12 mouse cellular contexts compared by ENCODE assay signal in the genomic region with DNA sequence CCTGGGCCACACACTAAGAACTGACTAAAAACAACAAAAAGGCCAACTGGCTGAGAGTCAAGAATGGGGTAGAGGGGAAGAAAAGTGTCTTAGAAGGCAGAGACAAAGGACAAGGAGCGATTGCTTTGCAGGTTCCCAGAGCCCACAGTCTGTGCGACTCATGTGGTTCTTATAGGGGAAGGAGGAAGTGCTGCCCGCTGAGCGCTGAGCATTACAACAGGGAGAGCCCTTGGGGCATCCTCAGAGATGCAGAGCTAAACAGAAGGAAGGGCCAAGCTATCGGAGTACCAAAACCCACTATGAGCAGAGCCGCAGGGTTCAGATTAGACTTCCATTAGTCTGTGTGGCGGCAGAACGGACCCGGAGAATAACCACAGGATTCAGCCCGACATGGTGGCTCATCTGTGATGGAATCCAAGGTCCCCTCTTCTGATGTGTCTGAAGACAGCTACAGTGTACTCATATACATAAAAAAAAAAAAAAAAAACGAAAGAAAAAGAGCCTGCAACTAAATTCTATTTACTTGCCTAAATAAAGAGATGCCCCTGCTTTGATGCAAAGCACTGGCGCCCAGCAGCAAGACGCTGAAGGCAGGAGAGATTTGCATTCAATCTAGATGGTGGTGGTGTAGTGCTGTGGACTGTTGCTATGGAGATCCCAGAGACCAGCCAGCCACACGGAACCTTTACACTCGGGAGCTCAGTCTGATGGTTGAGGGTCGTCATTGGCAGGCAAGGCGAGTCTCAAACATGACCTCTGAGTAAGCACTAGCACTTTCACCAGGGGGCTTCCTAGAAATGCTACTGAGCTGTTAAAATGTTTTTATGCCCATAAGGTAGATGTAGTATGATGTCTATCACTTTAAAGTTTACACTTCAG. TPM values are rescaled to one million over a fixed set of nuclear protein-coding genes. Genes with fewer than 3 reads are reported as not detected.
A peak's percentile ranks its signal among the peaks of the same experiment; 100 is the strongest.
DNase-seq lines count a peak whose midpoint lies in the region; ATAC-seq and TF ChIP-seq lines count a peak whose summit lies in the region.
"Had no signal": no experiment of that assay in that cellular context is flagged by ENCODE, and none has a peak within 500 bp of the region (broad histone marks: within the 10 kb centered on the region; RNA-seq: fewer than 3 reads in every experiment).

No protein-coding gene starts in this region.

- peak; percentile 63; the same call in 1 of the 2 replicates for ATAC-seq in forebrain, embryonic 13.5 days
- no peak for ATAC-seq in forebrain, embryonic 11.5 days (replicated peaks; ENCODE audit: low FRiP score)
- peak; percentile 90 for ATAC-seq in hindbrain, embryonic 14.5 days (ENCODE audit: low FRiP score)
- no peak; the same call in 1 of the 2 replicates for ATAC-seq in kidney, embryonic 16.5 days (ENCODE audit: low FRiP score, low TSS enrichment)
- ATAC-seq: CD4-positive, CD25-positive, alpha-beta regulatory T cell, adult 4 months had no signal

- H3K27me3 ChIP-seq in forebrain, embryonic 13.5 days = no peaks in the 10 kb centered on the region
- H3K27me3 ChIP-seq in forebrain, embryonic 11.5 days (ENCODE audit: control insufficient read depth, insufficient read depth, low read length) = no peaks in the 10 kb centered on the region
- no peaks in the 10 kb centered on the region for H3K27me3 ChIP-seq in hindbrain, embryonic 14.5 days (ENCODE audit: control insufficient read depth, insufficient read depth, low read length)
- H3K27me3 ChIP-seq in myocyte (ENCODE audit: control insufficient read depth, insufficient read depth, insufficient read length) = no peaks in the 10 kb centered on the region
- no peaks in the 10 kb centered on the region for H3K27me3 ChIP-seq in limb, embryonic 10.5 days (ENCODE audit: low read depth, poor library complexity, severe bottlenecking)
- no peaks in the 10 kb centered on the region for H3K27me3 ChIP-seq in kidney, embryonic 16.5 days (ENCODE audit: insufficient read depth, low read length)

- H3K4me2 ChIP-seq in forebrain, embryonic 13.5 days = peak overlapping the region; percentile 25; the same call in 1 of the 2 replicates
- H3K4me2 ChIP-seq in forebrain, embryonic 11.5 days (ENCODE audit: low read depth, low read length, severe bottlenecking) = no peak overlapping the region
- peak overlapping the region; percentile 26 for H3K4me2 ChIP-seq in hindbrain, embryonic 14.5 days (replicated peaks)
- peak overlapping the region; percentile 68 for H3K4me2 ChIP-seq in myocyte (ENCODE audit: low read depth)
- H3K4me2 ChIP-seq in kidney, embryonic 16.5 days (replicated peaks; ENCODE audit: low read depth, low read length) = no peak overlapping the region

- no peaks in the 10 kb centered on the region for H3K79me2 ChIP-seq in myocyte (ENCODE audit: control insufficient read depth, insufficient read depth)

- 37% methylated on average over 17 of the region's 17 CpGs for WGBS in forebrain, embryonic 13.5 days
- WGBS in forebrain, embryonic 11.5 days = 48% methylated on average over 17 of the region's 17 CpGs
- WGBS in hindbrain, embryonic 14.5 days = 27% methylated on average over 17 of the region's 17 CpGs
- WGBS in limb, embryonic 10.5 days = 64% methylated on average over 17 of the region's 17 CpGs
- 59% methylated on average over 17 of the region's 17 CpGs for WGBS in kidney, embryonic 16.5 days

- no peaks in the 10 kb centered on the region for H3K36me3 ChIP-seq in forebrain, embryonic 13.5 days (ENCODE audit: poor library complexity, severe bottlenecking)
- no peaks in the 10 kb centered on the region for H3K36me3 ChIP-seq in forebrain, embryonic 11.5 days (ENCODE audit: control insufficient read depth, insufficient read depth, low read length)
- H3K36me3 ChIP-seq in hindbrain, embryonic 14.5 days (replicated peaks; ENCODE audit: control insufficient read depth, insufficient read depth) = no peaks in the 10 kb centered on the region
- H3K36me3 ChIP-seq in myocyte (ENCODE audit: control insufficient read depth, insufficient read depth) = no peaks in the 10 kb centered on the region
- no peaks in the 10 kb centered on the region for H3K36me3 ChIP-seq in limb, embryonic 10.5 days
- H3K36me3 ChIP-seq in kidney, embryonic 16.5 days (ENCODE audit: insufficient read depth, low read length) = no peaks in the 10 kb centered on the region

- H3K9ac ChIP-seq in forebrain, embryonic 13.5 days = no peak overlapping the region
- no peak overlapping the region for H3K9ac ChIP-seq in forebrain, embryonic 11.5 days (ENCODE audit: low read length)
- 0 out of 2 replicates have a peak overlapping the region, but pooled peaks have one; percentile 34 for H3K9ac ChIP-seq in hindbrain, embryonic 14.5 days
- no peak overlapping the region for H3K9ac ChIP-seq in kidney, embryonic 16.5 days (replicated peaks; ENCODE audit: low read length)

- no peak overlapping the region; the same call in 1 of the 2 replicates for H3K27ac ChIP-seq in forebrain, embryonic 13.5 days
- no peak overlapping the region for H3K27ac ChIP-seq in forebrain, embryonic 11.5 days (ENCODE audit: low read depth, low read length)
- peak overlapping the region; percentile 80 for H3K27ac ChIP-seq in hindbrain, embryonic 14.5 days
- H3K27ac ChIP-seq in limb, embryonic 10.5 days = no peak overlapping the region
- H3K27ac ChIP-seq in kidney, embryonic 16.5 days (ENCODE audit: low read length) = no peak overlapping the region

- no peak overlapping the region for H3ac ChIP-seq in myocyte (ENCODE audit: control insufficient read depth, insufficient read length)

- H3K9me3 ChIP-seq in forebrain, embryonic 13.5 days (replicated peaks) = no peaks in the 10 kb centered on the region
- no peaks in the 10 kb centered on the region for H3K9me3 ChIP-seq in forebrain, embryonic 11.5 days (ENCODE audit: control insufficient read depth, low read length)
- H3K9me3 ChIP-seq in hindbrain, embryonic 14.5 days (ENCODE audit: control insufficient read depth, low read length) = no peaks in the 10 kb centered on the region
- H3K9me3 ChIP-seq in limb, embryonic 10.5 days (replicated peaks) = no peaks in the 10 kb centered on the region
- no peaks in the 10 kb centered on the region for H3K9me3 ChIP-seq in kidney, embryonic 16.5 days (ENCODE audit: low read length)

- DNase-seq in forebrain, embryonic 11.5 days (ENCODE audit: low spot score) = no peak
- DNase-seq in NIH3T3 (ENCODE audit: low read depth) = peak; percentile 49
- DNase-seq in hindbrain, embryonic 14.5 days (ENCODE audit: low spot score) = peak; percentile 58
- DNase-seq in limb, embryonic 10.5 days (ENCODE audit: low spot score) = no peak
- no peak for DNase-seq in thymus, postnatal 0 days (ENCODE audit: low spot score)
- DNase-seq: kidney, postnatal 10 days had no signal

- H3K4me3 ChIP-seq in forebrain, embryonic 13.5 days = no peak overlapping the region
- H3K4me3 ChIP-seq in forebrain, embryonic 11.5 days (ENCODE audit: low read depth, low read length) = no peak overlapping the region
- H3K4me3 ChIP-seq in hindbrain, embryonic 14.5 days (replicated peaks; ENCODE audit: low read length) = no peak overlapping the region
- H3K4me3 ChIP-seq in myocyte = no peak overlapping the region
- no peak overlapping the region for H3K4me3 ChIP-seq in limb, embryonic 10.5 days
- H3K4me3 ChIP-seq in kidney, embryonic 16.5 days (ENCODE audit: low read length) = no peak overlapping the region

- H3K4me1 ChIP-seq in forebrain, embryonic 13.5 days = peaks cover 4% of the 10 kb centered on the region
- H3K4me1 ChIP-seq in forebrain, embryonic 11.5 days (replicated peaks; ENCODE audit: control insufficient read depth, insufficient read depth, low read length) = no peaks in the 10 kb centered on the region
- peaks cover 13% of the 10 kb centered on the region for H3K4me1 ChIP-seq in hindbrain, embryonic 14.5 days (replicated peaks; ENCODE audit: control insufficient read depth, insufficient read depth, low read length)
- no peaks in the 10 kb centered on the region for H3K4me1 ChIP-seq in limb, embryonic 10.5 days
- H3K4me1 ChIP-seq in kidney, embryonic 16.5 days (ENCODE audit: insufficient read depth, low read length) = no peaks in the 10 kb centered on the region

- TF ChIP-seq POLR2A in myocyte (IDR thresholded peaks at IDR 0.05; ENCODE audit: insufficient read length, low read depth) = no peak

TF ChIP-seq in myocyte, 11 proteins besides CTCF, POLR2A, EP300 and RAD21 (continues in another document):
- TF ChIP-seq MAX (IDR thresholded peaks at IDR 0.05; ENCODE audit: low read depth) (no peak), CEBPB (IDR thresholded peaks at IDR 0.05; ENCODE audit: insufficient read depth, poor library complexity, severe bottlenecking) (no peak)

RNA-seq across cellular contexts. Expression of gene U90926, which starts 3.9 kb away (rescaled TPM):
- polyA plus RNA-seq in forebrain, embryonic 13.5 days (2015; fragmentation: Nextera tagmentation; extraction: Ambion mirVana) = not detected in 2 replicates
- polyA plus RNA-seq in forebrain, embryonic 11.5 days (2014; fragmentation: Nextera tagmentation; extraction: Ambion mirVana) = not detected in 2 replicates
- polyA plus RNA-seq in hindbrain, embryonic 14.5 days (2014; fragmentation: Nextera tagmentation; extraction: Ambion mirVana) = not detected in 2 replicates
- not detected for polyA plus RNA-seq in myocyte (2012; fragmentation: generic; extraction: Trizol)
- polyA plus RNA-seq in limb, embryonic 10.5 days (2016; fragmentation: Nextera tagmentation; extraction: Ambion mirVana) = not detected in 2 replicates
- 0.37 and 0.45 TPM in 2 replicates for polyA plus RNA-seq in kidney, embryonic 16.5 days (2015; fragmentation: Nextera tagmentation; extraction: Ambion mirVana)
- 0.48 and 0.63 TPM in 2 replicates for polyA plus RNA-seq in thymus, postnatal 0 days (2015; fragmentation: Nextera tagmentation; extraction: Ambion mirVana)
- polyA plus RNA-seq: CD4-positive, CD25-positive, alpha-beta regulatory T cell, adult 4 months; gonadal fat pad, adult 2 months; liver, embryonic 16.5 days had no signal

RNA-seq across cellular contexts. Expression of gene Ppef2, which starts 36.9 kb away (rescaled TPM):
- 0.38 TPM in 1 of 2 replicates, not detected in the other for polyA plus RNA-seq in forebrain, embryonic 13.5 days (2015; fragmentation: Nextera tagmentation; extraction: Ambion mirVana)
- not detected in 2 replicates for polyA plus RNA-seq in forebrain, embryonic 11.5 days (2014; fragmentation: Nextera tagmentation; extraction: Ambion mirVana)
- polyA plus RNA-seq in hindbrain, embryonic 14.5 days (2014; fragmentation: Nextera tagmentation; extraction: Ambion mirVana) = 0.34 and 0.84 TPM in 2 replicates
- 0.18 TPM for polyA plus RNA-seq in myocyte (2012; fragmentation: generic; extraction: Trizol)
- 0.16 and 0.58 TPM in 2 replicates for polyA plus RNA-seq in limb, embryonic 10.5 days (2016; fragmentation: Nextera tagmentation; extraction: Ambion mirVana)
- 0.10 and 0.37 TPM in 2 replicates for polyA plus RNA-seq in kidney, embryonic 16.5 days (2015; fragmentation: Nextera tagmentation; extraction: Ambion mirVana)
- polyA plus RNA-seq in thymus, postnatal 0 days (2015; fragmentation: Nextera tagmentation; extraction: Ambion mirVana) = 1.1 and 1.5 TPM in 2 replicates
- polyA plus RNA-seq: liver, embryonic 16.5 days had no signal

RNA-seq across cellular contexts. Expression of gene Naaa, which starts 58.8 kb away (rescaled TPM):
- 4.7 and 5.4 TPM in 2 replicates for polyA plus RNA-seq in forebrain, embryonic 13.5 days (2015; fragmentation: Nextera tagmentation; extraction: Ambion mirVana)
- 3.6 and 4.0 TPM in 2 replicates for polyA plus RNA-seq in forebrain, embryonic 11.5 days (2014; fragmentation: Nextera tagmentation; extraction: Ambion mirVana)
- polyA plus RNA-seq in hindbrain, embryonic 14.5 days (2014; fragmentation: Nextera tagmentation; extraction: Ambion mirVana) = 22.1 and 25.1 TPM in 2 replicates
- 6.2 TPM for polyA plus RNA-seq in myocyte (2012; fragmentation: generic; extraction: Trizol)
- polyA plus RNA-seq in limb, embryonic 10.5 days (2016; fragmentation: Nextera tagmentation; extraction: Ambion mirVana) = 8.8 and 9.2 TPM in 2 replicates
- polyA plus RNA-seq in kidney, embryonic 16.5 days (2015; fragmentation: Nextera tagmentation; extraction: Ambion mirVana) = 24.2 and 24.3 TPM in 2 replicates
- 12.6 and 13.4 TPM in 2 replicates for polyA plus RNA-seq in thymus, postnatal 0 days (2015; fragmentation: Nextera tagmentation; extraction: Ambion mirVana)

Comparison
In these comparisons a context has a peak if more than half of its experiments do, and no peak if none do; other contexts are left out.
1. ATAC-seq: peak in forebrain, embryonic 13.5 days (single experiment) and hindbrain, embryonic 14.5 days (single experiment); none in forebrain, embryonic 11.5 days (single experiment) and kidney, embryonic 16.5 days (single experiment).
2. H3K4me2 ChIP-seq: peak in forebrain, embryonic 13.5 days (single experiment), hindbrain, embryonic 14.5 days (single experiment) and myocyte (single experiment); none in forebrain, embryonic 11.5 days (single experiment) and kidney, embryonic 16.5 days (single experiment).
3. DNase-seq: peak in NIH3T3 (single experiment) and hindbrain, embryonic 14.5 days (single experiment); none in forebrain, embryonic 11.5 days (single experiment), limb, embryonic 10.5 days (single experiment) and thymus, postnatal 0 days (single experiment).